Mouse (Mus musculus) forebrain, embryonic 12.5 days (tissue): Measurements from ENCODE around the gene Wdfy2. TPM values are rescaled to one million over a fixed set of nuclear protein-coding genes. Genes with fewer than 3 reads are reported as not detected.

Experiments
- ATAC-seq: fragments of 200-750 bp; cut with Nextera tagmentation; 2 replicates; pipeline ENCODE4 v1.8.0; 2017; ENCODE audit warnings: moderate TSS enrichment; ENCODE audit not compliant: low FRiP score
- H3K27ac ChIP-seq: fragments of 300-500 bp; sonication (generic); 2 replicates; pipeline ENCODE4 v1.5.1; 2016; ENCODE audit warnings: mild to moderate bottlenecking
- H3K27me3 ChIP-seq: fragments of 300-500 bp; sonication (generic); 2 replicates; pipeline ENCODE4 v1.6.1; 2016; ENCODE audit warnings: mild to moderate bottlenecking
- H3K36me3 ChIP-seq: fragments of 300-500 bp; sonication (generic); replicated peaks from 2 replicates; pipeline ENCODE4 v1.6.1; 2016; ENCODE audit warnings: mild to moderate bottlenecking
- H3K4me1 ChIP-seq: fragments of 300-500 bp; sonication (generic); 2 replicates; pipeline ENCODE4 v1.6.1; 2016
- H3K4me2 ChIP-seq: fragments of 300-500 bp; sonication (generic); 2 replicates; pipeline ENCODE4 v1.6.1; 2016; ENCODE audit warnings: mild to moderate bottlenecking, moderate library complexity
- H3K4me3 ChIP-seq: fragments of 300-500 bp; sonication (generic); replicated peaks from 2 replicates; pipeline ENCODE4 v1.5.1; 2016; ENCODE audit warnings: mild to moderate bottlenecking
- H3K9ac ChIP-seq: fragments of 300-500 bp; sonication (generic); 2 replicates; pipeline ENCODE4 v1.6.1; 2016; ENCODE audit warnings: mild to moderate bottlenecking
- H3K9me3 ChIP-seq: fragments of 300-500 bp; sonication (generic); 2 replicates; pipeline ENCODE4 v1.6.1; 2016
- WGBS: fragments of 180-500 bp; shearing (Covaris S2); methylation state at CpG from one replicate; pipeline ENCODE4 v1.1.7; 2016; 5-methylcytosine and 5-hydroxymethylcytosine counted together
- polyA plus RNA-seq: library from polyadenylated mRNA; unstranded; fragments of >200 nt; fragmentation: Nextera tagmentation; extraction: Ambion mirVana; gene quantifications from 2 replicates; pipeline ENCODE4 v1.2.1, GENCODE M21; 2016

Gene Wdfy2
- polyA plus RNA-seq, 1 experiment from 2014 or later: 15.1 TPM

DNA sequence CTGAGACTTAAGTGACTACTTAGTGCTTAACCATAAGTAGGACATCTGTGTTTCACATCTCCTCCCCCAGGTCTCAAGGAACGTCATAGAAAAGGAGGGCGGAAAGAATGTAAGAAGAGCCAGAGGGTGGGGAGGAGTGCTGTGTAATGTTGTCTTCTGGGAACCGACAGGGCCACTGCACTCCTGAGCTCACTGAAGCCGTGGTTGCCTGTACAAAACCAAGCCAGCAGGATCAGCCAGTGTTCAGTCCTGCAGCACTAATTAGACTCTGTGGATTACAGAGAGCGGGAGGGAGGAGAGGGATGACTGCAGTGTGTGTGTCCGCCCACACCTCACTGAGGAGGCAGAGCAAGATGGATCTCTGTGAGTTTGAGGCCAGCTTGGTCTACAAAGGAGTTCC is 13.5 kb downstream of the Wdfy2 start:
- Histone ChIP-seq H3K9ac (no peak overlapping the region), H3K9me3 (0 out of 2 replicates have a peak, but pooled peaks cover 5% of the 10 kb centered on the region), H3K4me3 (no peak overlapping the region), H3K36me3 (no peaks in the 10 kb centered on the region), H3K4me1 (peaks cover 32% of the 10 kb centered on the region), H3K27ac (no peak overlapping the region), H3K27me3 (no peaks in the 10 kb centered on the region), H3K4me2 (no peak overlapping the region)
- 18% methylated on average over 6 of the region's 6 CpGs for WGBS
- ATAC-seq: peak; percentile 69; the same call in 1 of the 2 replicates

DNA sequence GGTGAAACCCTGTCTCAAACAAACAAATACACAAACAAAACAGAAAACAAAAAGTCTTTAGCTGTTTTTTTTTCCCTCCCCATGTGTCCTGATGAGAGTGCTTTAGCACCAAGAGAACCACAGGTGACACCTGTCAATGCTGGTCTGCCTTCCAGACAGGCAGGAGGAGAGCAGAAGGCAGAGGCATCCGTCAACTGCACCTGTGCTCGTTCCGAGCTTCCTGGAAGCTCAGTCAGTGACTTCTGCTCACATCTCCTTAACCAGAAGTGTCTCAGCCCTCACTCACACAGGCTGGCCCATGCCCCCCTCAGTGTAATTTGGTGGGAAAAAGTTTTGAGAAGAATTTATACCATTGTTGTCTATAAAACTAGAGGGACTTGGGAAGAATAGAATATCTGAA is 15.4 kb downstream of the Wdfy2 start:
- 80% methylated on average over 3 of the region's 3 CpGs for WGBS
- no peak overlapping the region for H3K27ac ChIP-seq
- H3K4me2 ChIP-seq: no peak overlapping the region
- no peaks in the 10 kb centered on the region for H3K36me3 ChIP-seq
- no peak for ATAC-seq
- H3K4me3 ChIP-seq: no peak overlapping the region
- H3K4me1 ChIP-seq: peaks cover 35% of the 10 kb centered on the region
- H3K9ac ChIP-seq: no peak overlapping the region
- H3K9me3 ChIP-seq: 0 out of 2 replicates have a peak, but pooled peaks cover 5% of the 10 kb centered on the region
- H3K27me3 ChIP-seq: no peaks in the 10 kb centered on the region

DNA sequence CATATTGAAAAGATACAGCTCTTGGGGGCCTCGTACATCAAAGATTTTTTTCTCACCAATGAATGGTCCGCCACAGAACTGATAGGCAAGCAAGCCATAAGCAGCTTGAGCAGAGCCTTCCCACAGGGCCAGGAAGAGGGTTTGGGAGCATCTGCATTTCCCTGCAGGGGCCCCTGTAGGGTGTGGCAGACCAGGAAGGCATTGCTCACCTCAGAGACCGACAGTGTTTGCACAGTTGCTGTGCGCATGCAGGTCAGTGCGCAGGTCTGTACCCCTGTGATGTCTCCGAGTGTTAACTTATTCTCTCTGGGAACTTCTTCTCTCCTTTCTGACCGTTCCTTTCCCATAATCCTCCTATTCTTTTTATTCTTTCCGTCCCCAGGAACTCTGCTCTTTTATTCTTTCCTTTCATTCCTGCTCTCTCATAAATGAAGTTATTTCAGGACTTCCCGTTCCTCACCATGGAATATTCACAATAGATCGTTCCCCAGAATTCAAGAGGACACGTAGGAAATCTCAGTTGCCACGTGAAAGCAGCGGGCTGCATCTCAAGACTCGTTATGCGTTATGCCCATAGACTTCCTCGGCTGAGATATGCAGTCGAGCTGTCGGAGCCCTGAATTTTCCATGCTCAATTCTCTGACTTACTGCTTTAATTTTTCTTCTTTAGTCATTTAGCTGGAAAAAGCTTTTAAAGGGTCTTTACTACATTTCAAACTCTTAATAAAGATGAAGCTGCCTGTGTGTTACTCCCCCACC is 17.8 kb downstream of the Wdfy2 start:
- H3K4me2 ChIP-seq: no peak overlapping the region; the same call in 1 of the 2 replicates
- 48% methylated on average over 18 of the region's 18 CpGs for WGBS
- no peaks in the 10 kb centered on the region for H3K36me3 ChIP-seq

DNA sequence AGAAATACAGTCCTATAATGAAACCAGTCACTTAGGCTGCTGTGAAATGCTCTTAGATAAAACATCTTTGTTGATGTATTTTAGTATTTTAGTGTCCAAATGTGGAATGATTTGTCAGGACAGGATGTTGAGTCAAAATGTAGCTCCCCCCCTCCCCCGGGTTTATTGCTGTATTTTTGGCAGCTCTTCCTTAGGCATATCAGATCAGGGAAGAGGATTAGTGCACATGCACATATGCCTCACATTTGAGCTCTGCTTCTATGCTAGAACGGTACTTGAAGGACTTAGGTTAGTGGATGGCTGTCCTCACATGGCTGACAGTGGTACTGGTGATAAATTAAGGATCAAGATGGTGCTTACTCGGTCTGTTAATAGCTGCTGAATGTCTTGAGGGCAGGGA is 18.4 kb downstream of the Wdfy2 start:
- WGBS: 79% methylated on average over 3 of the region's 3 CpGs
- Histone ChIP-seq H3K9me3 (no peaks in the 10 kb centered on the region), H3K27ac (no peak overlapping the region), H3K36me3 (no peaks in the 10 kb centered on the region), H3K9ac (no peak overlapping the region), H3K4me1 (peaks cover 30% of the 10 kb centered on the region), H3K27me3 (no peaks in the 10 kb centered on the region), H3K4me3 (no peak overlapping the region), H3K4me2 (no peak overlapping the region; the same call in 1 of the 2 replicates)
- no peak for ATAC-seq

More for the DNA sequence above, 17.8 kb downstream of the Wdfy2 start:
- H3K27ac ChIP-seq: no peak overlapping the region
- no peaks in the 10 kb centered on the region for H3K27me3 ChIP-seq
- peaks cover 35% of the 10 kb centered on the region for H3K4me1 ChIP-seq
- 0 out of 2 replicates have a peak overlapping the region, but pooled peaks have one; percentile 12 for H3K9ac ChIP-seq
- H3K9me3 ChIP-seq: no peaks in the 10 kb centered on the region
- H3K4me3 ChIP-seq: no peak overlapping the region
- no peak for ATAC-seq

DNA sequence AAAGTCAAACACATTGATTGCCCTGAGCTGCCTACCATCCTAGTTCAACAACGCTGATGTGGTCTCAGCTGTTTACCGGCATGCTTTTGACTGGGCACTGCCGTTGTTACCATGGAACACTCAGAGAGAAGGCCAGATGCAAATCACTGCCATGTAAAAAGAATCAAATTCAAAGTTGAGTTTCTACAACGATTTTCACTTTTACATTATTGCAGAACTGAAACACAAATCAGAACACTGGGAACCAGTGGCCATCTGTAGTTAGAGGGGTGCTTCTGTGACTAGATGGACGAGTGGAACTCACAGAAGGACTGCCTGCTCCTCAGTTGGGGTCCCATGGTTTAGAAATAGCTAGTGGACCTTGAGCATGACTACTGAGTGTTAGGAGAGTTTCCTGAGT is 19.0 kb downstream of the Wdfy2 start:
- no peak overlapping the region for H3K4me2 ChIP-seq
- H3K4me3 ChIP-seq: no peak overlapping the region
- peaks cover 24% of the 10 kb centered on the region for H3K4me1 ChIP-seq
- H3K9me3 ChIP-seq: no peaks in the 10 kb centered on the region
- H3K9ac ChIP-seq: no peak overlapping the region
- no peaks in the 10 kb centered on the region for H3K27me3 ChIP-seq
- WGBS: 89% methylated on average over 5 of the region's 5 CpGs
- H3K27ac ChIP-seq: no peak overlapping the region
- ATAC-seq: no peak
- no peaks in the 10 kb centered on the region for H3K36me3 ChIP-seq

DNA sequence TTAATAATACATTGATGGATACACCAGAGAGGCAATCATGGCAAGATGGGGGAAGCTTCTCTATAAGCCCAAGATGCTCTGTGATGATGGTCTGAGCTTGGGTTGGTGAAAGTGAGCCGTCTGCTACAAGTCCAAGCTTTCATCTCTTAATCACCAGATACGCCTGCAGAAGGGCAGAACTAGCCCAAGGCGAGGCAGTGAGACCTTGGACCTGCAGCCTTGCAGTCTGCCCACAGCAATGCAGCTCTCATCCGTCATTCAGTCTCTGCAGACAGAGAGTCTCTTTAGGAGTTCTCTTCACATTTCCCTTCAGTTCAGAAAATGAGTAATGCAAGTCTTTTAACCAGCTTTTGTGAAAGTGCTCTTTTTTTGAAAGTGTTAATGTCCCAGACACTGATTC is 20.4 kb downstream of the Wdfy2 start:
- Histone ChIP-seq H3K36me3 (no peaks in the 10 kb centered on the region), H3K4me2 (no peak overlapping the region), H3K9ac (no peak overlapping the region), H3K27ac (no peak overlapping the region), H3K4me3 (no peak overlapping the region), H3K9me3 (no peaks in the 10 kb centered on the region), H3K4me1 (peaks cover 16% of the 10 kb centered on the region), H3K27me3 (no peaks in the 10 kb centered on the region)
- 87% methylated on average over 4 of the region's 4 CpGs for WGBS
- no peak for ATAC-seq

DNA sequence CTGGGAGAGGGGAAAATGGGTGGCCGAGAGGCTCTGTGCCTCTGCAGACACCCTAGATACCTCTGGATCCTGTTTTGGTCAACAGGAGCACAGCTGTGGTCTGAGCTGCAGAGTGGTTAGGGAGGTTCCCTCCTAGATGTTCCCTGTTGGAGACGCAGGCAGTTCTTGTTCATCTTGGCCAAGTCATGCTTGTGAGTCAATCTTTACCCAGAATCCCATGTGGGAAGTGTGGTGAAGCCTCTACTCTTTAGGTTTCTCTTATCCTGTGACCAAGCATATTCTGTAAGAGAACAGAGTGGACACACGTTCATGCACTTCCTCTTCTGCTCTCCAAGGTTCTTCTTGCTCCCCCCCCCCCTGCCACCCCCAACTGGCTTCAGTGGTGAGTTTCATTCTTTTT is 20.8 kb downstream of the Wdfy2 start:
- no peaks in the 10 kb centered on the region for H3K9me3 ChIP-seq
- H3K9ac ChIP-seq: no peak overlapping the region
- no peak overlapping the region for H3K4me2 ChIP-seq
- no peaks in the 10 kb centered on the region for H3K27me3 ChIP-seq
- peaks cover 16% of the 10 kb centered on the region for H3K4me1 ChIP-seq
- no peak overlapping the region for H3K27ac ChIP-seq
- no peak for ATAC-seq
- WGBS: 93% methylated on average over 3 of the region's 3 CpGs
- H3K36me3 ChIP-seq: no peaks in the 10 kb centered on the region
- no peak overlapping the region for H3K4me3 ChIP-seq

DNA sequence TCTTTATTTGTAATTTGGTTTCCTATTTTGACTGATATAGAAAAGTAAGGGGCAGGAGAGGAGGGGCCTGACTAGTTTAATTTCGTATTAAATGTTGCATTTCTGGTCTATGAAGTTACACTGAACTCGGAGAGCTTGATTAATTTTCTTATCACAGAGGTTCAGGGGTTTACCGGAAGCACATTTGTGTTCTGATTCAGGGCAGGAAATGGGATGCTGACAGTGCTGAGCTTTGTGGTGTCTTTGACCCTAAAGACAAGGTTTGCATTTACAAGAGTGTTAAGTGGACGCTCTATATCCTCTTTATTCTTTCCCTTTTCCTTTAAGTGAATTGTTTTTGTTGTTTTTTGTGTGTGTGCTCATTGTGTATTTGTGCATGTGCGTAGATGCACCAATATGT is 25.1 kb downstream of the Wdfy2 start:
- Histone ChIP-seq H3K9ac (no peak overlapping the region), H3K4me2 (no peak overlapping the region), H3K36me3 (no peaks in the 10 kb centered on the region), H3K4me3 (no peak overlapping the region), H3K4me1 (peaks cover 7% of the 10 kb centered on the region), H3K9me3 (no peaks in the 10 kb centered on the region), H3K27ac (no peak overlapping the region), H3K27me3 (no peaks in the 10 kb centered on the region)
- no peak for ATAC-seq
- WGBS: 81% methylated on average over 5 of the region's 5 CpGs

DNA sequence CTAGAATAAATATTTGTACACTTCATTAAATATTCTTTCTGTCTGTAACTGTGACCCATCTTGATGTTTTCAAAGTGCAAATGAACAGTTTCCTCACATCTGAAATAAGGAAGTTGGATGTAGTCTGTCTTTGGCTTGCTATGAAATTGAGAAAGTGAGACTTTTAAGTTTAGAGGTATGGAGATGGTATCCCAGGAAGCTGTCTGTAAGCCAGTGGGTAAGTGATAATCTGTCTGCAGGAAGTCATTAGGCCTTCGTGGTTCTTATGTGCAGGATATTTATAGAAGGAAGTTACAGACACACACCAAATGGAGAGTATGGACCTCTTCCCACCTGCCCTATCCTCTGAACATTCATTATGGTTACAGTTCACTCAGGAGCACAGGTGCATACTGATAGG is 26.8 kb downstream of the Wdfy2 start:
- Histone ChIP-seq H3K9me3 (no peaks in the 10 kb centered on the region), H3K4me1 (peaks cover 17% of the 10 kb centered on the region), H3K9ac (no peak overlapping the region), H3K4me2 (no peak overlapping the region), H3K27me3 (no peaks in the 10 kb centered on the region), H3K4me3 (no peak overlapping the region), H3K27ac (no peak overlapping the region), H3K36me3 (no peaks in the 10 kb centered on the region)
- whole genome bisulfite sequencing: 65% methylated on average over 1 of the region's 1 CpGs
- ATAC-seq: no peak

DNA sequence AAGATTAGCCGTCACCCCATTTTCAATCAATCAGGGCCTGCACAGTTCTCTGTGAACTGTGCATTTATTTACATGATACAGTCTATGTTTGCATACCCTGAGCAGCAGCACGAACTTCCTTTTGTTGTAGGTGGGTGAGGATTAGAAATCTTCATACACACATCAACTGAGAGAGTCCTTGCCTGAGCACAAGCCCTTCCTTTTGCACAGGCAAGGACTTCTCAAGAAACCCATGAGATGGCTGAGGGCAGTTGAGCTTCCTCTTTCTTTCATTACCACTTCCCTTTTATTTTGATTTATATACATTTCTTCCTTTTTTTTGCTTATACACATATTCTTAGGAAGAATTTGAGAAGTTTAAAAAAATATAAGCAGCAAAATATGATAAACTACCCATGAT is 27.9 kb downstream of the Wdfy2 start:
- WGBS: 62% methylated on average over 2 of the region's 2 CpGs
- Histone ChIP-seq H3K36me3 (peaks cover 2% of the 10 kb centered on the region; the same call in 1 of the 2 replicates), H3K27ac (no peak overlapping the region), H3K9ac (no peak overlapping the region), H3K27me3 (no peaks in the 10 kb centered on the region), H3K4me2 (no peak overlapping the region), H3K9me3 (peaks cover 5% of the 10 kb centered on the region; the same call in 1 of the 2 replicates), H3K4me1 (peaks cover 17% of the 10 kb centered on the region), H3K4me3 (no peak overlapping the region)
- no peak for ATAC-seq

DNA sequence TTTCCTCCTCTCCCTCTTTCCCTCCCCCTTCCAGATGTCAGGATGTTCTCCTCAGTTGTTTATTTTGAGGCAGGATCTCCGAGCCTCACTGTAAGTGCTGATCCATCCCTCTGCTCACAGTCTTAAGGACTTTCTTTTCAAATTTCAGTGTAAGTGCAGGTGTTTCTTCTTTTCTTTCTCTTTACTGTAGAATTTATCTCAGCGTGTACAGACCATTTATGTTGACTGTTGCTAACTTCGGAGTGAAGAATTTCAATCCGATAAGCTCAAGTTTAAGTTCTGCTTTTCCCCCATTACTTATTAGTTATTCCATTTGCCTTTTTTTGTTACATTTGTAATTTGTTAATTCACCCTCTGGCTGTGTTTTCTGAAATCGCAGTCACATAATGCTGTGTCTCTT is 29.6 kb downstream of the Wdfy2 start:
- no peak overlapping the region for H3K4me2 ChIP-seq
- H3K9ac ChIP-seq: no peak overlapping the region
- H3K4me3 ChIP-seq: no peak overlapping the region
- H3K4me1 ChIP-seq: peaks cover 17% of the 10 kb centered on the region
- H3K36me3 ChIP-seq: peaks cover 8% of the 10 kb centered on the region; the same call in 1 of the 2 replicates
- H3K27ac ChIP-seq: no peak overlapping the region
- H3K9me3 ChIP-seq: peaks cover 11% of the 10 kb centered on the region; the same call in 1 of the 2 replicates
- 81% methylated on average over 5 of the region's 5 CpGs for WGBS
- no peak for ATAC-seq
- no peaks in the 10 kb centered on the region for H3K27me3 ChIP-seq

DNA sequence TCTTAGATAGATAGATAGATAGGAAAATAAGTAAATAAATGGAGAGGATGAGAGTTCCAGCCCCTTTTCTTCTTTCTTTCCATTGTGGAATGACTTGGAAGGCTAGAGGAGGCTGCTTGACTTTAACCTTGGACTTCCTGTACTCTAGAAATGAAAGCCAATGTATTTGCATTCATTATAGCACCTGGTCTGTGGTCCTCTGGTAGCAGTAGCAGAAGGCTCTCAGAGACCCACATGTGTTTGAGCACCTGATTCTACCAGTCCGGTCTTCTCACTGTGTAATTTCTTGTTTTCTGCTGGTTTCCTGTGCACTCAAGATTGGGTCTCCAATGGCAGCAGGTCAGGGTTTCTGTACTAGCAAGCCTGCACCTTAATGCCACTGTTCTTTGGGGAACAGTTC is 30.1 kb downstream of the Wdfy2 start:
- Histone ChIP-seq H3K4me3 (no peak overlapping the region), H3K4me1 (peaks cover 17% of the 10 kb centered on the region), H3K27me3 (no peaks in the 10 kb centered on the region), H3K9me3 (peaks cover 11% of the 10 kb centered on the region; the same call in 1 of the 2 replicates), H3K4me2 (no peak overlapping the region), H3K9ac (no peak overlapping the region), H3K27ac (no peak overlapping the region), H3K36me3 (peaks cover 8% of the 10 kb centered on the region; the same call in 1 of the 2 replicates)
- WGBS: 95% methylated on average over 1 of the region's 1 CpGs
- no peak for ATAC-seq

DNA sequence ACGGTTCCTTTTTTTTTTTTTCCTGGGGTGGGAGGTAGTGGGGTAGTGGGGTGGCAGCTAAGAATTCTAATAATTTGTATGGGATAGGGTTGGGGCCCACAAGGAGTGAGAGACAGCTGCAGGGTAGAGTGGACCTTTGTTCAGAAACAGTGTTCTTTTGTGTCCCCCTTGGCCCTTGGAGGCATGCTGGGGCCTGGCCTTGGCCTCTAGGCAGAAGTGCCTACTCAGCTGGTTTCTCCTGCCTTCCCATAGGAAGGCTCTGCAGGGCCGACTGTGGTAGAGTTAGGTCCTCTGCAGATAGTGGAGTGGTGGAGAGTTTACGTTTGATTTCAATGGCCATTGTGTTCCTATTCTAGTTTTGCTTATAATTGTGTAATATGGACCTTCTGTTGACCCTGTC is 30.8 kb downstream of the Wdfy2 start:
- H3K27me3 ChIP-seq: no peaks in the 10 kb centered on the region
- H3K9me3 ChIP-seq: peaks cover 11% of the 10 kb centered on the region; the same call in 1 of the 2 replicates
- 30% methylated on average over 3 of the region's 3 CpGs for WGBS
- H3K27ac ChIP-seq: no peak overlapping the region
- H3K4me1 ChIP-seq: peaks cover 17% of the 10 kb centered on the region
- no peak overlapping the region for H3K9ac ChIP-seq
- H3K4me2 ChIP-seq: no peak overlapping the region
- ATAC-seq: no peak
- no peak overlapping the region for H3K4me3 ChIP-seq
- H3K36me3 ChIP-seq: peaks cover 8% of the 10 kb centered on the region; the same call in 1 of the 2 replicates
